Mouse (Mus musculus) layer of hippocampus, adult 9-10 months (tissue): ENCODE data around the gene Pnma5.
"Not testable (repeated sequence)": the region's sequence is repeated elsewhere in the genome, so short reads cannot be mapped to it uniquely, and the experiment has no call there.

Experiments used
- DNase-seq: peaks from one replicate; pipeline ENCODE4 v3.0.0; 2022; ENCODE audit warnings: low spot score

Pnma5 gene

DNA sequence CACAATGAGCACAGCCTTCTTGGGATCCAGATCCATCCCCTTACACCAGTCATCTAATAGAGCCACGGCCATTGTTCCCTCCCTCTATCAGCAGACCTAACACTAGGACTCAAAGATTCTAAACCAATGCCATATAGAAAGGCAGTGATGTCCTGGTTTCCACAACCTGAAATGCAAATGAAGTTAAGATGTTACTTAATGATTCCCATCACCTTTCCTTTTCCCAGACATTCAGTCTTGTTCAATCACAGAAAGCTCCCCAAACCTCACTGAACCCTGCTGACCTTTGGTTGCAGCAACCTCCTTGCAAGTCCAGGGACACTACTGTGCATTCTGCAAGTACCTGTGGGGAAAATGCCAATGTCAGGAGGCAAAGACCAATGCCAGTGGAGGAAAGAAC is at the start of gene Pnma5:
TSS of gene Pnma5 (minus strand) at position 101 of the 400 bp plus-strand sequence.
- no peak for DNase-seq

DNA sequence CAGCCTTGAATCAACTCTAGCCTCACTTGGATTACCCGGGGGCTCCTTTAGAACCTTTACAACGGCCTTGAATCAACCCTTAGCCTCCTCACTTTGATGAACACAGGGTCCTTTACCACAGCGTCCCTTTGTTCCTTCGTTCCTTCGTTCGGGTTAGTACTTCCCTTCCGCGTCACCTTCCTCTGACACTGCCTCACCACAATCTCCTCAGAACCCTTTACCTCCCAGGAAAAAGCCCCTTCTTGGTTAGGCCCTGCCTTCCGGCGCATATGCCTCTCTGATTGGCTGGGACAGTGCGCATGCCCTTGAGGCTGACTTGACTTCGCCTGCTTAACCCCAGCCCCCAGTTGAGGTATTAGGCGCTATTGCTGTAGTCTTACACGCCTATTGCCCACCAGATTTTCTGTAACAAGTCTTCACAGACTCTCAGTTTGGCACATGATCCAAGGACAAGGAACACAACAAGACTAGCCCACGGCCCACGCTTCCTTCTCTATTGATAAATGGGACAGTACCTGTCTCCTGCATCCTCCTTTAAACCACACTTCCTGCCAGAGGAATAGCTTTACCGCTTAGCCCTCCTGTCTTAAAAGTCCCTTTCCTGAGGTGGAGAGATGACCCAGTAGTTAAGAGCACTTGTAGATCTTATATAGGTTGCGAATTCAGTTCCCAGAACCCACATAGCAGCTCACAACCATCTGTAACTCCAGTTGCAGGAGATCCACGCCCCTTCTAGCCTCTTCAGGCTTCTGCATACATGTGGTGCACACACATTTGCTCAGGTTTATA is 45.6 kb upstream of the Pnma5 start, which contains the start of gene Xlr4a:
TSS of gene Xlr4a (minus strand) at position 212 of the 789 bp plus-strand sequence.
- DNase-seq, result not testable (repeated sequence)

DNA sequence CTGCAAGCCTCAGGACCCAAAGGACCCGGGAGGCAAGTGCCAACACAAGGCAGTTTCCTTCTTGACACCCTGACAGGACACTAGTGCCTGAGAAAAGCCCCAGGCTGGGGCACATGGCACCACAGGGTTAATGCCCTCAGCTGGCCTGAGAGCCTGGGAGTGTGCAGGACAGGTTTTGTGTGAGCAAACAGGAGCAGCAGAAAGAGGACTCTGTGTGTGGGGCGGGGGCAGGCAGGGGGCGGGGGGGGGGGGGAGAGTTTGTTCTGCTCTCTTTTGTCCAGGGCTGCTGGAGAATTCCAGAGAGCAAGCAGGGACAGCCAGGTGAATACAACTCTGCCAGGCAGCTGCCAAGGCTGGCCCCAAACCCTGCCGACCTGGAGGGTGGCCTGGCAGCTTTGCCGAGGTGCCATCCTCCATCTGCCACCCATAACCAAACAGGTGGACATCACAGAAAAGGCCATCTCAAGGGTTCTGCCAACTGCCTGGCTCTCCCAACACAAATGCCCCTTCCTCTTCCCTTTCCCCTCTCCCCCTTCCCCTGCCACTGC is 29.9 kb upstream of the Pnma5 start:
- not testable (repeated sequence) for DNase-seq

DNA sequence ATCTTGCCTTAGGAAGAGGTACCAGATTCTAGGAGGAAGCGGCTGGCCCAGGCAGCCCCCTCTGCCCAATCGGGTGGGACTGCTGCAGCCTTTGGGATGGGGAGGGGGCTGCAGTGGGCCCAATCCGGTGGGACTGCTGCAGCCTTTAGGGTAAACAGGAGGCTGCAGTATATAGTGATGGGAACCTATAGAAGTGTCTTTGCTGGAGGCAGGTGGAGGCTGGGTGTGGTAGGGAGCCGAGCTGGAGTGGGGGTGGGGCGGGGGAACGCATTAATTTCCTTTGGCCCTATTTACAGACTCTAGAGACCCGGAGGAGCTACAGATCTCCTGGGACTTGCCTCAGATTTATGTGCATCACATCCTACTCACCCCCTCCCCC is 27.5 kb upstream of the Pnma5 start, which contains the start of gene Pnma3:
TSS of gene Pnma3 (plus strand) at position 373 of the 379 bp plus-strand sequence.
- DNase-seq, result no peak

DNA sequence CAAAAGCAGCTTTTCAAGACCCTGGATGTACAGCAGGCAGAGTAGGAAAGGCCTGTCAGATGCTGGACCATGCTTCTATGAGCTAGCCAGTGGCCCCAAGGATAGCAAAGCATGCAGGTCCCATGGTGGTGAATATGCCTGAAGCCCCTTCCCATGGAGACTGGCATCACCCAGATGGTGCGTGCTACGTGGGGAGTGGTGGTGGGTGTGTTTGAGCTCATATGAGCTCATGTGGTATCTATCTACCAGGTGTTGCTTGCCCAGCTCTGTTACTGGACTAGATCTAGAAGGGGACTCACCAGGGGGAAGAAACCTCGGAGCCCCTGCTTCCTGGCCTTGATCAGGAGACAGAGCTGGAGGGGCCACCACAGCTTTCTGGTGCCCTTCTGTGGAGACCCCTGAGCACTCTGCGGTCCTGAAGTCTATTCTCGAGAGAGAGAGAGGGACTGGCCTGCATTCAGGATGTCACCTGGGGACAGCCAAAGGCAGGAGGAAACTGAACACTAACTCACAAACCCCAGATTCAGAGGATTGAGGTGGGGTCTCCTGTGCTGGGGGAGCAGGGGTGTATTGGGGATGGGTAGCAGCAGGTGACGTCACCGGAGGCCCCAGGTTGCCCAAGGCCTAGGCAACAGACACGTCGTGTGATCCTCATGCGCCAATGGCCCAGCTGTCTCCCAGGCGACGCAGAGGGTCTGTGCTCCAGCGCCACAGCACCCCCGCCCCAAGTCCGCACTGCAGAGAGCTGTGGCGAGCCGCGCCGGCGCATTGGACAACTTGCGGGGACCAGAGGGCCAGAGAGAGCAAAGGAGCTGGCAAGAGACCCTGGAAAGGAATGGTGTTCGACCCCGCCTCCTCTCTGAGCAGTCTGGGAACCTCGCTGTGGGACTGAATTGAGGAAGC is 26.9 kb upstream of the Pnma5 start:
- no peak for DNase-seq

DNA sequence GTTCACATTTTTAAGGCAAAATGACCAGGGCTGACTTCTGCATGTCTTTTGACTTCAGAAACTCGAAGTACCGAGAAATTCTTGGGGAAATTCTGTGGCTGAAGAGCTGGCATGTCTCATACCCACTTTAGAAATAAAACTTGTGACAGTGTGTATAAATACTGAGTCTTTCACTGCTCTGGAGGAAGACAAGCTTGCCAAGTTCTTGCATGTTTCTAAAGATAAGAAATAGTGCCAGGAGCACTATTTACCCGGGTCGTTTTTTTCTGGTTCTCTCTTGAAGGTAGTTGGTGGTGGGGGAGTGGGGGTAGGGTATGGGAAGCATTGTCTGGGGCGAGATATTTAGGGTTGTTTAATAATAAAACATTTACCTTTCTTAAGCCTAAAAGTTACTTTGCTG is 25.4 kb upstream of the Pnma5 start:
- no peak for DNase-seq

DNA sequence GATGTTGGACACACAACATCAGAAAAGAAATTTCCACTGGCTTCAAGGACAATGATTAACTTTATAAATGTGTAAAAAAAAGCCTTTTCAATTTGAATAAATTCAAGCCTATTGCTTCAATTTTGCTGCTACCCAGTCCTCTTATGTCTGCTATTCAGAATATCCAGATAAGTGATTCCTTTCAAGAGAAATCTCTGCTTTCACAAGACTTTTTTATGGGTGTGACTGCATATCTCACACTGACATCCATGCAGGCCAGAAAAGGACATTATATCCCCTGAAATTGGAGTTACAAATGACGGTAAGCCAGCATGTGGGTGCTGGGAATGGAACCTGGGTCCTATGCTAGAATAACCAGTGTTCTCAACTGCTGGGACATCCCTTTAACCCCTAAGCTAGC is 24.6 kb upstream of the Pnma5 start:
- no peak for DNase-seq

DNA sequence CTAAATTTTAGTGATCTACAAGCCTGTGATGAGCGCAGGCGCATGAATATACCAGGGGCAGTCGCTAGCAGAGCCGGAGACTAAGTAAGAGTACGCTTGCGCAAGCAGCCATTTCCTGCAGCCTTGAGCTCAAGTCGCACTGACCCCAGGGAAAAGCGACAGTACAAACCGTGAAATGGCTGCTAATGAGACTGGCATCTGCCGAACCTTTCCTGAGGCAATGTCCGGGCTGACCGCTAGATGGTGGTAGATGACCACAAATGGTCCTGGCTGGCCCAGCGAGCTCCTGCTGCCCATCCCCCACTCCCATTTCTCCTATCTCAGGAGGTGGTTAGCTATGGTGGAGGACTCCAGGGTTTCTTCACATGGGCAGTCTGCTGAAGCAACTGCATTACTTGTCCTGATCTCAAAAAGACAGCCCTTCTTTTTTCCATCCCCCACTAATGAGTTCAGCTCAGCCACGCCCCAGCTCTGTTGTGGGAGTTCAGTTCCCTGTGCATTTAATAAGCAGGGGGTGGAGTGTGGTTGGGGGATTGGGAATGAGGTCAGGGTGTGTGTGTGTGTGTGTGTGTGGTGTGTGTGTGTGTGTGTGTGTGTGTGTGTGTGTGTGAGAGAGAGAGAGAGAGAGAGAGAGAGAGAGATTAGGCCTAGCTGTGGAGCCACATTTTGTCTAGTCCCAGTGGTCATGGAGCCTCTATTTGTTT is 17.1 kb upstream of the Pnma5 start:
- DNase-seq, result peak; percentile 95

DNA sequence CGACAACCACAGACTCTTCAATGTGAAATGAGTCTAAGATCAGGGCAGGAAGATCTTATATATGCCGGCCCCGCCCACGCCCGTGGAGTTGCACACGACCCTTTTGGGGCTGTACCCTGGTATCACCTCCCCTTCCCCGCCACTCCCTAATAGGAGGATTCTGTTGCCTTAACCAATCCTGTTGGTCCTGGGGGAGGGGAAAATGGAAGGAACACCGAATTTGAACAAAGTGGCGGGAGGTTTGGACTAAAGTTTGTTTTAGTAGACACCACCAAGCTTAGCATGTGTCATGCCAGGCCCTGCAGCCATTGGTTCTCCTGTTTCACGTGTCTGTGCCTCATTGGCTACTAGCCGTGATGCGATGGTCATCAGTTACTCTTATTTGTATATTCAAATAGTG is 2.8 kb upstream of the Pnma5 start:
- DNase-seq, result no peak

DNA sequence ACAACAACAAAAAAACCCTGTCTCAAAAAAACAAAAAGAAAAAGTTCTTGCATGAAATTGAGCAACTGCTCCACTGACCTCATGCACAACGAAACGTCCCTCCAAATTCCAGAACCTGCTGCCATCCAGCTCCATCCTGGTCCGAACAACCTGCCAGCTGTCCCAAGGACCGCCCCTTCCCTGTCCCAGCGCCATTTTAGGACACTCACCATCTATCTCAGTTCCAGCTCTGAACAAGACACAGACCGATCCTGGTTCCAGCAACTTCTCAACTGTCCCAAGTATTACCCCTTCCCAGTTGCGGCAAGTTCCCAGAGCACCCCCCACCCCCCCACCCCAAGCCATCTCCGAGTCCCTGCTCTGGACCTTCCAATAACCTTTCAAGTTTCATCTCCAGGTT is 1.9 kb upstream of the Pnma5 start:
- DNase-seq, result no peak

DNA sequence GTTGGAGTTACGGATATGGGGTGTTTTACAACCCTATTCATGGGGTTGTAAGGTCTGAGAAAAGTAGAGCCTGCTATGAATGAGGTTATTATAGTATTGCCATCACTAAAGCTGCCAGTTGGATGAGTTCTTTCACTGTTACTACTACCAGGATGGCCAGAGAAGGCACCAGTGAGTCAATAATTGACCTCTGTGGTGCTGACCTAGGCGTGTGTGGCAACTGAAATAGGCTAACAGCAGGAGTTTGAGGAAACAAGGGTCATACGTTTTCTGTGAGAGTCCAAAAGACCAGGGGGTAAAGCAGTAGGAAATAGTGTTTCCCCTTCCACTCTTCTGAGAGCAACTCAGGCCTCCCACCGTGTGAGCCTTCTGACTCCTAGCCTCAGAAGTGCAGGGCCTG is 24.1 kb downstream of the Pnma5 start:
- DNase-seq, result no peak

DNA sequence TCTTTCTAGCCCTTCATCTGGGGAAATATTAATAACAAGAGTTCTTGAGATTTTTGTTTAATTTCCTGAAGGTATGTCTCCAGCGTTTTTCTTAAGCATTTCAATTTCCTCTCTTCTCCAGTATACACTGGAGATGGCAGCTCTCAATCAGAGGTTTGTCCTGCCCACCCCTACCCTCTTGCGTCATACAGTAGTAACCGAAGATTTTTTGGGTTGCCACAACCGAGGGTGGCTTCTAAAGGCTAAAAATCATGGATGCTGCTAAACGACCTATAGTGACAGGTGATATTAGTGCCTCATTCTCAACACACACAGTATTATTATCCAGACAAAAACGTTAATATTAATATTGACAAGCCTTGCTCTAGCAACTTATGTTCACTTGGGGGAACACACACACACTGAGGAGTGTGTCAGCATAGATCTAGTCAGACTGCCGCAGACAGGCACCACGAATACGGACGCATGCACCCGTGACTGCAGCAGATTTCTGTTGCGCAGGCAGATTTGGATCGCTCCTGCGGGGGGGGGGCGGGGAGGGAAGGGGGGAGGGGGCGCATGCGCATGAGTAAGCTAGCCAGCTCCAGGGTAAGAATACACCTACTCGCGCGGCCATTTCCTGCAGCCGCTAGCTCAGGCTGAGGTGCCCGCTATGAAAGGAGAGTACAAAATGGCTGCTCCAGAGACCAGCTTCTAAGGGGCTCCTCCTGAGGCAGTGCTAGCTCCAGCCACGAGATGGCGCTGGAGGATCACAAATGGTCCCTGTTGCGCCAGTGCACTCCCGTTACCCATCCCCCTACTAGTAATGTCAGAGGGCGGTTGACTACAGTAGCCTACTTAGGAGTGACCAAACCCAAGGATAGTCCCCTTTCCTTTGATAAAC is 29.1 kb downstream of the Pnma5 start:
- peak; percentile 93 for DNase-seq

DNA sequence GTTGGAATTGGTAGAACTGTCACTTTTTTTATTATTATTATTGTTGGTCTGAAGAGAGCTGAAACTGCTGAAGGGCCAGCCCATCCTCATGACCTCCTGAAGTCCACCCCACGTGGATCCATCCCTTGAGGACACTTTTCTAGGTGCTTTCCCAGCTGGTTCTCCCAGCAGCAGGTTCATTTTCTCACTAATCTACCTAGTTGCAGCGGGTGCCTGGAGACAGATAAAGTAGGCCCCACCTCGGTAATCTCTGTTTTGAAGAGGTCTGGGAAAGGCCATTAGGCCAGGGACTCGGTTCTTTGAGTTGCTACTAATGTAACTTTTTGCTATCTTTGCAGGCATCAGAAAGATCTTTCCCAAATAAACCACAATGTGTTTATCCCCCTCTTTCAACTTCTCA is 31.2 kb downstream of the Pnma5 start:
- no peak for DNase-seq

DNA sequence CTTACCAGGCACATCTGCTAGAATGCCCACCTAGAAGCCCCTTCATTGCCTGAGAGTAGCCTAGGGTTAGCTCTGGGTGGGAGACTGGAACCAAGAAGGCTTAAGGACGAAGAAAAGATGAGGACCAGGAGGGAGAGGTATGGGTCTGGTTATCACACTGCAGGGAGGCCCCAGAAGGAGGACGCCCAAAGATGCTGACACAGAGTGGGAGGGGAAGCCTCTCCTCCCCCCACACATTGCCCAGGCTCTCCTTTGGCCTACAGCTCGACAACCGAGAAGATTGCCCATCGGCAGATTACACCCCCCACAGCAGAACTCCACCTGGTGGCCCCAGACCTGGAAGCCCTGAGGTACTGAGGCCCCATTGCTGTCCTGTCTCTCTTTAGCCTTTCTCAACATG is 33.8 kb downstream of the Pnma5 start:
- DNase-seq, result no peak

DNA sequence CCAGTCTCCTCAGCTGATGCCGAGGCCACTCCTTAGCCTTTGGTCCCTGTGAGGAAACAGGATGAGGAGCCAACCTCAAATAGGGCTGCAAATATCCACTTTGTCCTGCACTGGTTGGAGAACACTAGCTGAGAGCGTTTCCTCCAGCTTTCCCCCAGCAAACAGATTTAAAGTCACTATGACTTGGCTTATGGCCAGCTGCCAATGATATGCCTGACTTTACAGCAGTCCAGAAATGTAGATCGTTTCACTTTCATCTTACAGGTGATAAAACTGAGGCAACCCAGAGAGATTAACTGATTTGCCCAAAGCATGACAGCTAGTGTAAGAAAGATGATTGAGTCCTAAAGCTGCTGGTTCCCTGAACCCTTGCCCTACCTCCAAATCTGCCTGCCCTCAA is 41.4 kb downstream of the Pnma5 start:
- no peak for DNase-seq

DNA sequence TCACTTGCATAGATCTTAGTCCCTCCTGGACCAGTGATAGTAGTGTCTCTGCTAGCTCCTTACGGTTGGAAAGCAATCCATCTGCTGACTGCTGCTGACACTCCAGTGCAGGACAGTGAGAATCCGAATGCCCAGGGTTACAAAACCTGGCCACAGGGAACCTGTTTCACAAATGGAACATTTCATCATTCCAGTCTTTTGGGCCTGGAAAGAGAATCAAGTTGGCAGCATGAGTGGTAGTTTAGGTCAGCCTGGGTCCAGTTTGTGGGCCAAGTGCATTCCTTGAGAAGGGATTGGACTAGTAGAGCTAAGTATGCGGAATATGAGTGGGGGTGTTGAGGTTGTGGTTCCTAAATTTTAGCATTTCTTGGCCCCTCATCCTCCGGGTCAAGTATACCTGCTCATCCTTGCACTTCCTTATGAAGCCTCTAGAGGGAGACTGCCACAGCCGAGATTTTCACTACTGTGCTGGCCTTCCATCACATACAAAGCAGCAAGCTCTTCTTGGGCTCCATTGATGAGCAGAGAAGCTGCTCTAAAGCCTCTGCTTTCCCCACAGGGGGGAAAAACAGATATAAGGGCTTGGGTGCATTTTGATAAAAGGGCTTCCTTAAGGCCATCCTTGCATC is 44.5 kb downstream of the Pnma5 start:
- DNase-seq, result no peak

DNA sequence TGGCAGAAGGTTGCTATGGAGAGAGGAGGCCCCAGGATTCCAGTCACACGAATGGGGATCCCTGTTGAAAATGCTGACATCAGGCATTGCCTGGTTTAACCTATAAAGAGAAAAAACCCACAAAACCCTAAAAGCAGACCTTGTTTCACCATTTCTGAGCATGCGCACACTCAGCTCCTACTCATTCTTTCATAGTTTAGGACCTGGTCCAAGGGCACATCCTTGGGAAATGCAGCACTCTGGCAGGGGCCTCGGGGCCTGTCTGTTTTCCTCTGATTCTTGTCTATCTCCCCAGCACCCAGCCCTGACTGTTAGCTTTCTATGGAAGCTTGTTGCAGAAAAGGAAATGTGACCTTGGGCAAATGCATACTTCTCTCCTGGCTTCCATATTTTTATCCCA is 46.3 kb downstream of the Pnma5 start:
- DNase-seq, result no peak

DNA sequence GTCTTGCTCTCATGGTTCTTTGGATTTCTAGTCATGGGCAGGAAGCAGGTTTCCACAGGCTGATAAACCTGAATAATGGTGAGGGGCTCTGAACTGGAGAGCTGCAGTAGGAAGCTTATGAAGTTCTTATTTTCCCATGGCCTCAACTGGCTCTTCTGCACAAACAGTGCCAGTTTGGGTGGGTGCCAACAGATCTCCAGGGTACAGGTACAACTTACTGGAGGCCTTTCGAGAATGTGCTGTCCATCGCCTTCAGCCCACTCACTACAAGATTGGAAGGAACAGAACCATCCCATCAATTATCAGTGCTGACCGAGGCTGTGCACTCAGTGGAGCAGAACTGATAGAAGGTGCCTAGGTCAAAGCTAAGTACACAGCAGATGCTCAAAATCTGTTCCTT is 48.5 kb downstream of the Pnma5 start:
- no peak for DNase-seq

DNA sequence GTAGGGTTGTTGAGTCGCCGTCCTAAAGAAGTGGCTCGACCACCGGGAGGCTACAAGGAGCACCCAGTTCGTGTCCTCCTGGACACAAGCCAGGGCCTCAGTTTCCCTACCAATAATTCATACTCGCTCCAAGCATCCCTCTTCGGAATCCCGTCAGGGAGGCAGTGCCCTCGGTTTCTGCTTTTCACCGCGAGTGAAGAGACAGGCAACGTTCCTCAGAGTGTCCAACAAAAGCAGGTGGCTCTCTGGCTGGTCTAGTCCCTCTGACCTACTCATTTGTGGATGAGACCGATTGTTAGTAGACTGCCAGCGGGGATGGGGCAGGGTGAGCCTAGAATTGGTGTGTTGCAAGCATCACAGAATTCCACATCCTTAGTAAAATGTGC is 49.4 kb downstream of the Pnma5 start:
- DNase-seq, result no peak

DNA sequence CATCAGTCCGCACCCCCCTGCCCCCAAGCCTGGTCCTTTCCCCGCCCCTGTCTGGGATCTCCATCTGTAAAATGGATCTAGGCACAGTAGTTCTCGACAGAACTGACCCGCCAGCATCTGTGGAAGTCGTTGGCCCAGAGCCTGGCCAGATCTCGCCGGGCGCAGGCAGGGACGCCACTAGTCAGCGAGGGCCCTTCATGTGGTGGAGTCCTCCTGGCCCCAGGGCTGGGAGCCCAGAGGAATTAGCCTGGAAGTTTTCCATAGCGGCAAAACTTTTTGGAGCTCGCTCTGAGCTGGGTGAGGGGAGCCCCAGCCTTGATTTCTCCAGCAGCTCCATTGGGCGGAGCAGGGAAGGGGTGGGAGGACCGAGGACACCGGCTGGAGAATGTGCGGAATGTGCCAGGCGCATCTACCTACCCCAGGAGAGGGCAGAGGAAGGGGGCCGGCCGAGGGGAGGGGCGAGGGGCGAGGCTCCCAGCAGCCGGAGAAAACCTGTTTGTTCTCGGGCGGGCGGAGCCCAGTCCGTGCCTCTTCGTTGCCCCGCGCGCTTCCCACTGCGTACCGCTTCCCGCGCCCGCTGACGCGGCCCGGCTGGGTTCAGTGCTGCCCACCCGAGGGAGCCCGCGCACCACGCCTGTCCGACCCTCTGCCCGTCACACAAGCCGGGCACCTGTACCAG is 49.9 kb downstream of the Pnma5 start, which contains the start of gene Zfp185:
TSS of gene Zfp185 (plus strand) at position 499 of the 679 bp plus-strand sequence.
- no peak for DNase-seq
